Mouse (Mus musculus) lung, adult 2 months (tissue): Measurements from ENCODE around the gene Angptl8. TPM values are rescaled to one million over a fixed set of nuclear protein-coding genes. Genes with fewer than 3 reads are reported as not detected.

Source experiments
- DNase-seq: peaks from one replicate; pipeline ENCODE4 v3.0.0; 2022
- H3K4me1 ChIP-seq: fragments of 200-500 bp; 2 replicates; pipeline ENCODE4 v1.6.1; 2011; ENCODE audit warnings: low read length; ENCODE audit not compliant: control insufficient read depth, insufficient read depth
- H3K4me3 ChIP-seq: fragments of 200-500 bp; replicated peaks from 2 replicates; pipeline ENCODE3; 2011; ENCODE audit warnings: low read depth, mild to moderate bottlenecking, control low read depth, low read length; ENCODE audit errors: extremely low read depth
- CTCF ChIP-seq: fragments of 200-500 bp; IDR thresholded peaks from 2 replicates; pipeline ENCODE4 v1.5.1; 2011; ENCODE audit warnings: mild to moderate bottlenecking, low read length, control low read depth; ENCODE audit not compliant: insufficient read depth
- POLR2A ChIP-seq: fragments of 200-500 bp; IDR thresholded peaks from 2 replicates; pipeline ENCODE4 v1.6.1; 2011; ENCODE audit warnings: low read depth, mild to moderate bottlenecking, control low read depth, low read length, borderline replicate concordance; ENCODE audit errors: extremely low read depth
- WGBS: fragments of 180-500 bp; shearing (Covaris S2); methylation state at CpG from one replicate; pipeline ENCODE4 v1.1.7; 2018; 5-methylcytosine and 5-hydroxymethylcytosine counted together
- polyA plus RNA-seq: library from polyadenylated mRNA; depleted of rRNA; stranded (reverse); fragments of >200 nt; gene quantifications from 2 replicates; pipeline ENCODE4 v1.2.3, GENCODE M21; 2012; rRNA removed

Gene Angptl8
- polyA plus RNA-seq, 1 experiment, result 8.2 TPM

DNA sequence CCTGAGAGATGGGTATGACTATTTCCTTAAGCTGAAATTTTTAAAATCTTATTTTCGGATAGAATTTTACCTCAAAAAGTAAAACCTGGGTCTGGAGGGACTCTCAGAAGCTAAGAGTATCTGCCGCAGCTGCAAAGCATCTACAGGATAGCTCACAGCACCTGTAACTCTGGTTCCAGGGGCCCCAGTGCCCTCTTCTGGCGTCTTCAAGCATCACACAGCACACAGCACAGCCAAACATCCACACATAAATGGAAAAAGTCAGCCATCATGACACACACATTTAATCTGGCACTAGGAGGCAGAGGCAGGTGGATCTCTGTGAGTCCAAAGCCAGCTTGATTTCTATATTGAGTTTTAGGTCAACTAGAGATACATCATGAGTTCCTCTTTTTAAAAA, 41.3 kb downstream of the Angptl8 start:
- no peak for DNase-seq

More for the DNA sequence above, 41.3 kb downstream of the Angptl8 start:
- H3K4me3 ChIP-seq, result no peak overlapping the region
- no peaks in the 10 kb centered on the region for H3K4me1 ChIP-seq
- TF ChIP-seq POLR2A (no peak), CTCF (no peak)
- WGBS, result 61% methylated on average over 3 of the region's 3 CpGs

Other genes starting within 250 kb of the Angptl8 start
- gene Timm29, start 242.8 kb upstream of the Angptl8 start, polyA plus RNA-seq, result 23.6 and 24.3 TPM in 2 replicates
- gene Yipf2, start 242.7 kb upstream of the Angptl8 start, polyA plus RNA-seq, result 47.8 and 58.7 TPM in 2 replicates
- gene Smarca4, start 219.3 kb upstream of the Angptl8 start, polyA plus RNA-seq, result 37.7 and 38.6 TPM in 2 replicates
- 84.2 and 87.2 TPM in 2 replicates for gene Ldlr, start 112.0 kb upstream of the Angptl8 start, polyA plus RNA-seq
- gene Spc24, start 75.2 kb upstream of the Angptl8 start, polyA plus RNA-seq, result 2.9 and 3.2 TPM in 2 replicates
- 108 and 127 TPM in 2 replicates for gene Kank2, start 36.8 kb upstream of the Angptl8 start, polyA plus RNA-seq
- 262 and 278 TPM in 2 replicates for gene Dock6, start 17.1 kb downstream of the Angptl8 start, polyA plus RNA-seq
- 83.6 and 104 TPM in 2 replicates for gene Rab3d, start 82.7 kb downstream of the Angptl8 start, polyA plus RNA-seq
- gene Ccdc159, start 92.0 kb downstream of the Angptl8 start, polyA plus RNA-seq, result 6.3 and 7.6 TPM in 2 replicates
- gene Tmem205, start 92.0 kb downstream of the Angptl8 start, polyA plus RNA-seq, result 190 and 194 TPM in 2 replicates
- gene Plppr2, start 101.5 kb downstream of the Angptl8 start, polyA plus RNA-seq, result 15.6 and 19.2 TPM in 2 replicates
- gene Swsap1, start 120.2 kb downstream of the Angptl8 start, polyA plus RNA-seq, result 10.1 and 10.8 TPM in 2 replicates
- gene Epor, start 128.0 kb downstream of the Angptl8 start, polyA plus RNA-seq, result 10.7 and 11.1 TPM in 2 replicates
- gene Rgl3, start 153.9 kb downstream of the Angptl8 start, polyA plus RNA-seq, result 24.8 and 30.6 TPM in 2 replicates
- 2.9 and 3.6 TPM in 2 replicates for gene Ccdc151, start 167.1 kb downstream of the Angptl8 start, polyA plus RNA-seq
- 52.9 and 58.0 TPM in 2 replicates for gene Prkcsh, start 167.3 kb downstream of the Angptl8 start, polyA plus RNA-seq
- 0.05 and 0.06 TPM in 2 replicates for gene Elavl3, start 216.5 kb downstream of the Angptl8 start, polyA plus RNA-seq
- gene Gm49318, start 235.7 kb downstream of the Angptl8 start, polyA plus RNA-seq, result not detected in 2 replicates
- 20.3 and 23.1 TPM in 2 replicates for gene Zfp653, start 235.9 kb downstream of the Angptl8 start, polyA plus RNA-seq
- 29.1 and 36.4 TPM in 2 replicates for gene Ecsit, start 249.9 kb downstream of the Angptl8 start, polyA plus RNA-seq